Mouse (Mus musculus) heart, adult 8-10 months (tissue): ENCODE data around the gene Ak1. TPM values are rescaled to one million over a fixed set of nuclear protein-coding genes. Genes with fewer than 3 reads are reported as not detected.

ENCODE experiments used
- DNase-seq: peaks from one replicate; pipeline ENCODE4 v3.0.0; 2022; ENCODE audit warnings: low spot score
- total RNA-seq, 4 experiments: library from RNA; stranded (reverse); gene quantifications; 2 replicates each; pipeline ENCODE4 v1.2.4; 2022

Gene Ak1
- total RNA-seq, 4 experiments from 2014 or later = 656 to 809 (median 697) TPM

- no peak for DNase-seq
Observed at GRCm38 (mm10) chr2:32627266-32628043, 5.9 kb downstream of the Ak1 start.

- DNase-seq = no peak
Observed at GRCm38 (mm10) chr2:32628044-32628550, 6.5 kb downstream of the Ak1 start.

- DNase-seq = peak; percentile 84
Observed at GRCm38 (mm10) chr2:32628729-32629128, 7.2 kb downstream of the Ak1 start.

GRCm38 (mm10) chr2:32629276-32629976 lies 7.9 kb downstream of the Ak1 start:
- DNase-seq = no peak

- DNase-seq = no peak
Observed at GRCm38 (mm10) chr2:32630036-32630435, 8.5 kb downstream of the Ak1 start.

GRCm38 (mm10) chr2:32631046-32631445 lies 9.5 kb downstream of the Ak1 start:
- DNase-seq = no peak

- DNase-seq = peak; percentile 87
Observed at GRCm38 (mm10) chr2:32631737-32632394, 10.3 kb downstream of the Ak1 start.

- DNase-seq = peak; percentile 74
Observed at GRCm38 (mm10) chr2:32633660-32634059, 12.1 kb downstream of the Ak1 start.

GRCm38 (mm10) chr2:32634277-32635105 lies 12.9 kb downstream of the Ak1 start:
- DNase-seq = no peak

GRCm38 (mm10) chr2:32636617-32637016 lies 15.1 kb downstream of the Ak1 start:
- no peak for DNase-seq

- peak; percentile 74 for DNase-seq
Observed at GRCm38 (mm10) chr2:32637778-32638281, 16.3 kb downstream of the Ak1 start.

- no peak for DNase-seq
Observed at GRCm38 (mm10) chr2:32639632-32640031, 18.1 kb downstream of the Ak1 start.

- no peak for DNase-seq
Observed at GRCm38 (mm10) chr2:32640550-32641051, 19.0 kb downstream of the Ak1 start.

- DNase-seq = no peak
Observed at GRCm38 (mm10) chr2:32641810-32642209, 20.3 kb downstream of the Ak1 start.

GRCm38 (mm10) chr2:32642813-32643212 lies 21.3 kb downstream of the Ak1 start:
- no peak for DNase-seq

- DNase-seq = no peak
Observed at GRCm38 (mm10) chr2:32644083-32644482, 22.5 kb downstream of the Ak1 start.

GRCm38 (mm10) chr2:32644799-32645475 lies 23.4 kb downstream of the Ak1 start:
- no peak for DNase-seq

- no peak for DNase-seq
Observed at GRCm38 (mm10) chr2:32645647-32646046, 24.1 kb downstream of the Ak1 start.

GRCm38 (mm10) chr2:32646379-32647056 lies 25.0 kb downstream of the Ak1 start, which contains the start of gene Eng:
Eng (plus strand) TSS chr2:32646595.
- DNase-seq = peak; percentile 88

GRCm38 (mm10) chr2:32647366-32647765 lies 25.8 kb downstream of the Ak1 start:
- DNase-seq = no peak
